Mouse (Mus musculus): ENCODE measurements around the gene Commd6. TPM values are rescaled to one million over a fixed set of nuclear protein-coding genes. Genes with fewer than 3 reads are reported as not detected.

The Commd6 gene
- polyA plus RNA-seq (2012; rRNA removed): 11.1 and 12.1 TPM in 2 replicates

GRCm38 (mm10) chr14:101640153-101640843 lies at the start of gene Commd6:
TSS of gene Commd6 (minus strand) at chr14:101640686.
- TF ChIP-seq CTCF (IDR thresholded peaks at IDR 0.05; ENCODE audit: control insufficient read depth, insufficient read depth, insufficient replicate concordance, low read depth, low read length) (no peak), POLR2A (IDR thresholded peaks at IDR 0.05; ENCODE audit: control insufficient read depth, low read depth, low read length) (peak; percentile 88)
- no peaks in the 10 kb centered on the region; the same call in 1 of the 2 replicates for H3K4me1 ChIP-seq (ENCODE audit: control insufficient read depth, insufficient read depth, low read length)
- peak within 1 kb of the TSS; percentile 76 for H3K27ac ChIP-seq (ENCODE audit: control insufficient read depth, insufficient read depth, low read depth, low read length)
- no peaks in the 10 kb centered on the region for H3K36me3 ChIP-seq (ENCODE audit: control insufficient read depth, insufficient read depth, low read length)
- no peaks in the 10 kb centered on the region for H3K27me3 ChIP-seq (ENCODE audit: control insufficient read depth, insufficient read depth, low read length)
- peak within 1 kb of the TSS; percentile 88 for H3K4me3 ChIP-seq (ENCODE audit: control insufficient read depth, low read depth, low read length)

- no peak overlapping the region for H3K4me3 ChIP-seq (ENCODE audit: control insufficient read depth, low read depth, low read length)
- no peak overlapping the region for H3K27ac ChIP-seq (ENCODE audit: control insufficient read depth, insufficient read depth, low read depth, low read length)
- TF ChIP-seq POLR2A (IDR thresholded peaks at IDR 0.05; ENCODE audit: control insufficient read depth, low read depth, low read length): no peak
- no peaks in the 10 kb centered on the region; the same call in 1 of the 2 replicates for H3K36me3 ChIP-seq (ENCODE audit: control insufficient read depth, insufficient read depth, low read length)
- no peaks in the 10 kb centered on the region for H3K4me1 ChIP-seq (ENCODE audit: control insufficient read depth, insufficient read depth, low read length)
- H3K27me3 ChIP-seq (ENCODE audit: control insufficient read depth, insufficient read depth, low read length): no peaks in the 10 kb centered on the region
These were observed 47.9 kb upstream of the Commd6 start for GRCm38 (mm10) chr14:101688406-101688805.

- H3K36me3 ChIP-seq (ENCODE audit: control insufficient read depth, insufficient read depth, low read length): no peaks in the 10 kb centered on the region; the same call in 1 of the 2 replicates
- TF ChIP-seq CTCF (IDR thresholded peaks at IDR 0.05; ENCODE audit: control insufficient read depth, insufficient read depth, insufficient replicate concordance, low read depth, low read length): no peak
- no peak for TF ChIP-seq POLR2A (IDR thresholded peaks at IDR 0.05; ENCODE audit: control insufficient read depth, low read depth, low read length)
- H3K27me3 ChIP-seq (ENCODE audit: control insufficient read depth, insufficient read depth, low read length): no peaks in the 10 kb centered on the region
- no peak overlapping the region for H3K4me3 ChIP-seq (ENCODE audit: control insufficient read depth, low read depth, low read length)
- H3K4me1 ChIP-seq (ENCODE audit: control insufficient read depth, insufficient read depth, low read length): no peaks in the 10 kb centered on the region
- no peak overlapping the region for H3K27ac ChIP-seq (ENCODE audit: control insufficient read depth, insufficient read depth, low read depth, low read length)
These were observed 47.2 kb upstream of the Commd6 start for GRCm38 (mm10) chr14:101687696-101688095.

GRCm38 (mm10) chr14:101672226-101672625 lies 31.7 kb upstream of the Commd6 start:
- Histone ChIP-seq H3K4me3 (ENCODE audit: control insufficient read depth, low read depth, low read length) (no peak overlapping the region), H3K4me1 (ENCODE audit: control insufficient read depth, insufficient read depth, low read length) (no peaks in the 10 kb centered on the region), H3K27ac (ENCODE audit: control insufficient read depth, insufficient read depth, low read depth, low read length) (no peak overlapping the region), H3K36me3 (ENCODE audit: control insufficient read depth, insufficient read depth, low read length) (no peaks in the 10 kb centered on the region; the same call in 1 of the 2 replicates), H3K27me3 (ENCODE audit: control insufficient read depth, insufficient read depth, low read length) (no peaks in the 10 kb centered on the region)
- TF ChIP-seq POLR2A (IDR thresholded peaks at IDR 0.05; ENCODE audit: control insufficient read depth, low read depth, low read length) (no peak), CTCF (IDR thresholded peaks at IDR 0.05; ENCODE audit: control insufficient read depth, insufficient read depth, insufficient replicate concordance, low read depth, low read length) (no peak)

- no peaks in the 10 kb centered on the region for H3K27me3 ChIP-seq (ENCODE audit: control insufficient read depth, insufficient read depth, low read length)
These were observed 28.1 kb upstream of the Commd6 start for GRCm38 (mm10) chr14:101668626-101669025.

GRCm38 (mm10) chr14:101666536-101666935 lies 26.1 kb upstream of the Commd6 start:
- H3K27ac ChIP-seq (ENCODE audit: control insufficient read depth, insufficient read depth, low read depth, low read length): no peak overlapping the region
- H3K36me3 ChIP-seq (ENCODE audit: control insufficient read depth, insufficient read depth, low read length): no peaks in the 10 kb centered on the region; the same call in 1 of the 2 replicates
- TF ChIP-seq CTCF (IDR thresholded peaks at IDR 0.05; ENCODE audit: control insufficient read depth, insufficient read depth, insufficient replicate concordance, low read depth, low read length): no peak
- TF ChIP-seq POLR2A (IDR thresholded peaks at IDR 0.05; ENCODE audit: control insufficient read depth, low read depth, low read length): no peak
- H3K4me1 ChIP-seq (ENCODE audit: control insufficient read depth, insufficient read depth, low read length): no peaks in the 10 kb centered on the region
- H3K27me3 ChIP-seq (ENCODE audit: control insufficient read depth, insufficient read depth, low read length): no peaks in the 10 kb centered on the region
- no peak overlapping the region for H3K4me3 ChIP-seq (ENCODE audit: control insufficient read depth, low read depth, low read length)

More at GRCm38 (mm10) chr14:101668626-101669025, 28.1 kb upstream of the Commd6 start:
- no peak overlapping the region for H3K4me3 ChIP-seq (ENCODE audit: control insufficient read depth, low read depth, low read length)
- H3K4me1 ChIP-seq (ENCODE audit: control insufficient read depth, insufficient read depth, low read length): no peaks in the 10 kb centered on the region
- no peaks in the 10 kb centered on the region; the same call in 1 of the 2 replicates for H3K36me3 ChIP-seq (ENCODE audit: control insufficient read depth, insufficient read depth, low read length)
- H3K27ac ChIP-seq (ENCODE audit: control insufficient read depth, insufficient read depth, low read depth, low read length): no peak overlapping the region
- TF ChIP-seq CTCF (IDR thresholded peaks at IDR 0.05; ENCODE audit: control insufficient read depth, insufficient read depth, insufficient replicate concordance, low read depth, low read length) (no peak), POLR2A (IDR thresholded peaks at IDR 0.05; ENCODE audit: control insufficient read depth, low read depth, low read length) (no peak)

- H3K4me3 ChIP-seq (ENCODE audit: control insufficient read depth, low read depth, low read length): no peak overlapping the region
- no peaks in the 10 kb centered on the region for H3K27me3 ChIP-seq (ENCODE audit: control insufficient read depth, insufficient read depth, low read length)
- H3K36me3 ChIP-seq (ENCODE audit: control insufficient read depth, insufficient read depth, low read length): no peaks in the 10 kb centered on the region; the same call in 1 of the 2 replicates
- no peaks in the 10 kb centered on the region for H3K4me1 ChIP-seq (ENCODE audit: control insufficient read depth, insufficient read depth, low read length)
- H3K27ac ChIP-seq (ENCODE audit: control insufficient read depth, insufficient read depth, low read depth, low read length): no peak overlapping the region
- TF ChIP-seq POLR2A (IDR thresholded peaks at IDR 0.05; ENCODE audit: control insufficient read depth, low read depth, low read length) (no peak), CTCF (IDR thresholded peaks at IDR 0.05; ENCODE audit: control insufficient read depth, insufficient read depth, insufficient replicate concordance, low read depth, low read length) (no peak)
These were observed 25.6 kb upstream of the Commd6 start for GRCm38 (mm10) chr14:101666056-101666455.
